Comparison of ENCODE assay signal across 22 mouse cellular contexts in genomic region chr6:17109204-17109603, GRCm38 (mm10). TPM values are rescaled to one million over a fixed set of nuclear protein-coding genes. Genes with fewer than 3 reads are reported as not detected.
DNase-seq lines count a peak whose midpoint lies in the region; ATAC-seq and TF ChIP-seq lines count a peak whose summit lies in the region.
"Had no signal": no experiment of that assay in that cellular context is flagged by ENCODE, and none has a peak within 500 bp of the region (broad histone marks: within the 10 kb centered on the region; RNA-seq: fewer than 3 reads in every experiment).

No protein-coding gene starts in this region.

- no peak overlapping the region for H3K4me2 ChIP-seq in lung, postnatal 0 days (replicated peaks; ENCODE audit: low read depth, low read length)
- no peak overlapping the region for H3K4me2 ChIP-seq in stomach, embryonic 16.5 days (ENCODE audit: low read depth, low read length)
- H3K4me2 ChIP-seq in forebrain, embryonic 15.5 days (replicated peaks), result no peak overlapping the region
- no peak overlapping the region for H3K4me2 ChIP-seq in hindbrain, embryonic 12.5 days (replicated peaks)
- H3K4me2 ChIP-seq: embryonic facial prominence, embryonic 13.5 days; forebrain, embryonic 13.5 days; heart, embryonic 11.5 days; midbrain, embryonic 13.5 days; neural tube, embryonic 13.5 days had no signal

- WGBS in lung, postnatal 0 days, result 54% methylated on average over 4 of the region's 4 CpGs
- 54% methylated on average over 4 of the region's 4 CpGs for WGBS in stomach, embryonic 16.5 days
- WGBS in forebrain, embryonic 15.5 days, result 86% methylated on average over 4 of the region's 4 CpGs
- WGBS in hindbrain, embryonic 12.5 days, result 85% methylated on average over 4 of the region's 4 CpGs

- peak; percentile 86 for TF ChIP-seq EP300 in lung, postnatal 0 days (IDR thresholded peaks at IDR 0.05)

- no peaks in the 10 kb centered on the region for H3K27me3 ChIP-seq in lung, postnatal 0 days (replicated peaks; ENCODE audit: insufficient read depth, low read length)
- H3K27me3 ChIP-seq in stomach, embryonic 16.5 days (ENCODE audit: control insufficient read depth, insufficient read depth, low read length), result no peaks in the 10 kb centered on the region
- no peaks in the 10 kb centered on the region for H3K27me3 ChIP-seq in forebrain, embryonic 15.5 days
- no peaks in the 10 kb centered on the region for H3K27me3 ChIP-seq in hindbrain, embryonic 12.5 days
- H3K27me3 ChIP-seq: embryonic facial prominence, embryonic 13.5 days; forebrain, embryonic 13.5 days; midbrain, embryonic 13.5 days; neural tube, embryonic 13.5 days had no signal

- TF ChIP-seq CTCF in lung, postnatal 0 days (IDR thresholded peaks at IDR 0.05), result no peak

- H3K4me3 ChIP-seq in lung, postnatal 0 days (ENCODE audit: low read depth, low read length), result no peak overlapping the region
- H3K4me3 ChIP-seq in stomach, embryonic 16.5 days (replicated peaks; ENCODE audit: low read length), result no peak overlapping the region
- H3K4me3 ChIP-seq in forebrain, embryonic 15.5 days, result no peak overlapping the region
- H3K4me3 ChIP-seq in hindbrain, embryonic 12.5 days, result no peak overlapping the region
- H3K4me3 ChIP-seq: embryonic facial prominence, embryonic 13.5 days; forebrain, embryonic 13.5 days; midbrain, embryonic 13.5 days; neural tube, embryonic 13.5 days had no signal

- no peak overlapping the region for H3K9ac ChIP-seq in lung, postnatal 0 days (replicated peaks; ENCODE audit: low read depth)
- no peak overlapping the region for H3K9ac ChIP-seq in stomach, embryonic 16.5 days (ENCODE audit: low read length)
- no peak overlapping the region for H3K9ac ChIP-seq in forebrain, embryonic 15.5 days (replicated peaks)
- no peak overlapping the region for H3K9ac ChIP-seq in hindbrain, embryonic 12.5 days
- H3K9ac ChIP-seq: embryonic facial prominence, embryonic 13.5 days; forebrain, embryonic 13.5 days; liver, postnatal 0 days; midbrain, embryonic 13.5 days; neural tube, embryonic 13.5 days had no signal

- peak overlapping the region; percentile 43; the same call in 1 of the 2 replicates for H3K27ac ChIP-seq in lung, postnatal 0 days (ENCODE audit: low read length)
- peak overlapping the region; percentile 34; the same call in 1 of the 2 replicates for H3K27ac ChIP-seq in stomach, embryonic 16.5 days (ENCODE audit: low read length)
- no peak overlapping the region for H3K27ac ChIP-seq in forebrain, embryonic 15.5 days (replicated peaks)
- H3K27ac ChIP-seq in hindbrain, embryonic 12.5 days, result no peak overlapping the region
- H3K27ac ChIP-seq: embryonic facial prominence, embryonic 13.5 days; forebrain, embryonic 13.5 days; midbrain, embryonic 13.5 days; neural tube, embryonic 13.5 days had no signal

- H3K36me3 ChIP-seq in lung, postnatal 0 days (ENCODE audit: insufficient read depth, low read length), result no peaks in the 10 kb centered on the region
- 0 out of 2 replicates have a peak, but pooled peaks cover 5% of the 10 kb centered on the region for H3K36me3 ChIP-seq in stomach, embryonic 16.5 days (ENCODE audit: control insufficient read depth, insufficient read depth, low read length)
- H3K36me3 ChIP-seq in forebrain, embryonic 15.5 days, result no peaks in the 10 kb centered on the region
- no peaks in the 10 kb centered on the region for H3K36me3 ChIP-seq in hindbrain, embryonic 12.5 days

- peak; percentile 91 for ATAC-seq in lung, postnatal 0 days
- ATAC-seq in stomach, embryonic 16.5 days (ENCODE audit: insufficient read depth, low FRiP score), result peak; percentile 47; the same call in 1 of the 2 replicates
- ATAC-seq in forebrain, embryonic 15.5 days (replicated peaks), result no peak
- ATAC-seq in hindbrain, embryonic 12.5 days (ENCODE audit: low FRiP score), result no peak
- ATAC-seq: forebrain, embryonic 13.5 days; inflammation-experienced regulatory T-cells, adult 6 months; liver, postnatal 0 days; midbrain, embryonic 13.5 days had no signal

- H3K4me1 ChIP-seq in lung, postnatal 0 days (ENCODE audit: insufficient read depth, low read depth, low read length), result peaks cover 4% of the 10 kb centered on the region; the same call in 1 of the 2 replicates
- H3K4me1 ChIP-seq in stomach, embryonic 16.5 days (ENCODE audit: control insufficient read depth, insufficient read depth, low read length), result no peaks in the 10 kb centered on the region
- no peaks in the 10 kb centered on the region for H3K4me1 ChIP-seq in forebrain, embryonic 15.5 days
- no peaks in the 10 kb centered on the region for H3K4me1 ChIP-seq in hindbrain, embryonic 12.5 days
- H3K4me1 ChIP-seq: embryonic facial prominence, embryonic 13.5 days; forebrain, embryonic 13.5 days; midbrain, embryonic 13.5 days; neural tube, embryonic 13.5 days had no signal

- no peaks in the 10 kb centered on the region for H3K9me3 ChIP-seq in lung, postnatal 0 days (ENCODE audit: low read length)
- H3K9me3 ChIP-seq in stomach, embryonic 16.5 days (replicated peaks; ENCODE audit: control insufficient read depth, low read length), result no peaks in the 10 kb centered on the region
- H3K9me3 ChIP-seq in forebrain, embryonic 15.5 days, result no peaks in the 10 kb centered on the region
- no peaks in the 10 kb centered on the region for H3K9me3 ChIP-seq in hindbrain, embryonic 12.5 days (replicated peaks)
- H3K9me3 ChIP-seq: embryonic facial prominence, embryonic 13.5 days; forebrain, embryonic 13.5 days; midbrain, embryonic 13.5 days; neural tube, embryonic 13.5 days had no signal

- DNase-seq in lung, postnatal 0 days (ENCODE audit: low spot score), result peak; percentile 96
- DNase-seq in lung, postnatal 4 days, result no peak
- DNase-seq in NIH3T3 (ENCODE audit: low read depth), result peak; percentile 86
- peak; percentile 70 for DNase-seq in gonadal fat pad, adult 2 months (ENCODE audit: low read depth)
- no peak for DNase-seq in urinary bladder, postnatal 36 days (ENCODE audit: low spot score in 2 of 2)
- DNase-seq: cerebellum, postnatal 10 days; gastrocnemius, postnatal 36 days; heart, postnatal 10 days; kidney, adult 9 months; kidney, postnatal 36 days; left cerebral cortex, postnatal 4 days; liver, postnatal 0 days; spleen, adult 18-20 months had no signal

RNA-seq across cellular contexts. Expression of gene Tes, which starts 44.3 kb away (rescaled TPM):
- 50.5 and 52.7 TPM in 2 replicates for polyA plus RNA-seq in lung, postnatal 0 days (2015; fragmentation: Nextera tagmentation; extraction: Ambion mirVana)
- 53.4 and 55.3 TPM in 2 replicates for polyA plus RNA-seq in gonadal fat pad, adult 2 months (2012; rRNA removed)
- 96.9 and 103 TPM in 2 replicates for polyA plus RNA-seq in stomach, embryonic 16.5 days (2015; fragmentation: Nextera tagmentation; extraction: Ambion mirVana)
- polyA plus RNA-seq in forebrain, embryonic 15.5 days (2015; fragmentation: Nextera tagmentation; extraction: Ambion mirVana), result 25.7 and 28.9 TPM in 2 replicates
- polyA plus RNA-seq in hindbrain, embryonic 12.5 days (2016; fragmentation: Nextera tagmentation; extraction: Ambion mirVana), result 58.5 and 64.2 TPM in 2 replicates

Comparison
In these comparisons a context has a peak if more than half of its experiments do, and no peak if none do; other contexts are left out.
1. DNase-seq: peak in lung, postnatal 0 days (single experiment), NIH3T3 (single experiment) and gonadal fat pad, adult 2 months (single experiment); none in lung, postnatal 4 days (0 of 2) and urinary bladder, postnatal 36 days (0 of 2).
2. ATAC-seq: peak in lung, postnatal 0 days (single experiment) and stomach, embryonic 16.5 days (single experiment); none in forebrain, embryonic 15.5 days (single experiment) and hindbrain, embryonic 12.5 days (single experiment).
3. H3K27ac ChIP-seq: peak in lung, postnatal 0 days (single experiment) and stomach, embryonic 16.5 days (single experiment); none in forebrain, embryonic 15.5 days (single experiment) and hindbrain, embryonic 12.5 days (single experiment).